Mouse (Mus musculus) myocyte (in vitro differentiated cells): ENCODE results near the gene Xrcc2. TPM values are rescaled to one million over a fixed set of nuclear protein-coding genes. Genes with fewer than 3 reads are reported as not detected.

Experiments used
- H3K27me3 ChIP-seq: one replicate; pipeline ENCODE4 v1.6.1; 2011; ENCODE audit not compliant: control insufficient read depth, insufficient read depth, insufficient read length
- H3K36me3 ChIP-seq: one replicate; pipeline ENCODE4 v1.6.1; 2011; ENCODE audit not compliant: control insufficient read depth, insufficient read depth
- H3K4me2 ChIP-seq: one replicate; pipeline ENCODE4 v1.6.1; 2011; ENCODE audit warnings: low read depth, control low read depth
- H3K4me3 ChIP-seq: one replicate; pipeline ENCODE4 v1.5.1; 2011; ENCODE audit warnings: mild to moderate bottlenecking, control low read depth, moderate library complexity
- H3K79me2 ChIP-seq: one replicate; pipeline ENCODE4 v1.6.1; 2011; ENCODE audit not compliant: control insufficient read depth, insufficient read depth
- H3ac ChIP-seq: one replicate; pipeline ENCODE4 v1.6.1; 2011; ENCODE audit not compliant: control insufficient read depth, insufficient read length
- CEBPB ChIP-seq: IDR thresholded peaks from 2 replicates; pipeline ENCODE4 v1.6.1; 2011; ENCODE audit warnings: mild to moderate bottlenecking, moderate library complexity; ENCODE audit not compliant: poor library complexity, insufficient read depth, severe bottlenecking
- E2F4 ChIP-seq: IDR thresholded peaks from one replicate; pipeline ENCODE4 v1.6.1; 2011; ENCODE audit warnings: mild to moderate bottlenecking, control low read depth, moderate library complexity; ENCODE audit not compliant: insufficient read depth
- MAX ChIP-seq: IDR thresholded peaks from one replicate; pipeline ENCODE4 v1.6.1; 2011; ENCODE audit warnings: low read depth, mild to moderate bottlenecking, control low read depth
- MYOD1 ChIP-seq, 3 experiments: IDR thresholded peaks; one replicate each; pipeline ENCODE4 v1.6.1; 2011; ENCODE audit warnings: control low read depth in 2 of 3, low read depth in 2 of 3, mild to moderate bottlenecking in 2 of 3, moderate library complexity in 1 of 3; ENCODE audit not compliant: insufficient read length in 2 of 3, control insufficient read depth in 1 of 3
- MYOG ChIP-seq, 3 experiments: IDR thresholded peaks; one replicate each; pipeline ENCODE4 v1.6.1; 2011; ENCODE audit warnings: control low read depth in 2 of 3, low read depth in 2 of 3, mild to moderate bottlenecking in 2 of 3; ENCODE audit not compliant: insufficient read length in 2 of 3, control insufficient read depth in 1 of 3, insufficient read depth in 1 of 3
- POLR2A ChIP-seq: IDR thresholded peaks from one replicate; pipeline ENCODE4 v1.6.1; 2011; ENCODE audit warnings: low read depth, mild to moderate bottlenecking, control low read depth, moderate library complexity; ENCODE audit not compliant: insufficient read length
- POLR2AphosphoS2 ChIP-seq: IDR thresholded peaks from one replicate; pipeline ENCODE4 v1.6.1; 2011; ENCODE audit warnings: low read depth, control low read depth; ENCODE audit not compliant: insufficient read length
- REST ChIP-seq: IDR thresholded peaks from one replicate; pipeline ENCODE4 v1.6.1; 2011; ENCODE audit warnings: mild to moderate bottlenecking, control low read depth, moderate library complexity; ENCODE audit not compliant: insufficient read depth, insufficient read length
- SRF ChIP-seq: IDR thresholded peaks from one replicate; pipeline ENCODE4 v1.6.1; 2011; ENCODE audit warnings: low read depth; ENCODE audit not compliant: control insufficient read depth, insufficient read length
- TCF12 ChIP-seq: IDR thresholded peaks from one replicate; pipeline ENCODE4 v1.6.1; 2011; ENCODE audit warnings: mild to moderate bottlenecking, control low read depth; ENCODE audit not compliant: poor library complexity, insufficient read depth, severe bottlenecking
- TCF3 ChIP-seq: IDR thresholded peaks from one replicate; pipeline ENCODE4 v1.6.1; 2011; ENCODE audit warnings: low read depth, control low read depth; ENCODE audit not compliant: insufficient read length
- USF1 ChIP-seq: IDR thresholded peaks from one replicate; pipeline ENCODE4 v1.6.1; 2011; ENCODE audit warnings: low read depth, mild to moderate bottlenecking, control low read depth, moderate library complexity
- polyA plus RNA-seq: library from polyadenylated mRNA; unstranded; fragments of >200 nt; fragmentation: generic; extraction: Trizol; gene quantifications from one replicate; pipeline ENCODE4 v1.2.1, GENCODE M21; 2012; ENCODE audit warnings: missing spikeins

Gene Xrcc2
- polyA plus RNA-seq, 1 experiment, result 3.0 TPM

- Histone ChIP-seq H3K4me3 (no peak overlapping the region), H3K4me2 (no peak overlapping the region), H3K27me3 (no peaks in the 10 kb centered on the region), H3K36me3 (no peaks in the 10 kb centered on the region), H3K79me2 (no peaks in the 10 kb centered on the region), H3ac (no peak overlapping the region)
- TF ChIP-seq TCF3 (no peak), USF1 (no peak), E2F4 (no peak), POLR2AphosphoS2 (no peak), REST (no peak), CEBPB (no peak), TCF12 (no peak), SRF (no peak)
Measured at GRCm38 (mm10) chr5:25663165-25663564, 42.5 kb downstream of the Xrcc2 start.

- Histone ChIP-seq H3ac (no peak overlapping the region), H3K36me3 (no peaks in the 10 kb centered on the region), H3K27me3 (no peaks in the 10 kb centered on the region), H3K79me2 (no peaks in the 10 kb centered on the region), H3K4me2 (no peak overlapping the region), H3K4me3 (no peak overlapping the region)
- no peak for TF ChIP-seq MAX
- no peak for TF ChIP-seq TCF3
- TF ChIP-seq CEBPB, result no peak
- no peak for TF ChIP-seq REST
- TF ChIP-seq E2F4, result no peak
- no peak for TF ChIP-seq POLR2AphosphoS2
- no peak for TF ChIP-seq MYOG (IDR thresholded peaks at IDR 0.05; ENCODE audit: control insufficient read depth in 1 of 3, insufficient read depth in 1 of 3, insufficient read length in 2 of 3, low read depth in 2 of 3)
Measured at GRCm38 (mm10) chr5:25654578-25654987, 51.0 kb downstream of the Xrcc2 start.

- Histone ChIP-seq H3ac (no peak overlapping the region), H3K4me3 (no peak overlapping the region), H3K27me3 (no peaks in the 10 kb centered on the region), H3K4me2 (no peak overlapping the region), H3K79me2 (no peaks in the 10 kb centered on the region), H3K36me3 (no peaks in the 10 kb centered on the region)
- no peak for TF ChIP-seq CEBPB
- TF ChIP-seq REST, result no peak
- TF ChIP-seq USF1, result no peak
- no peak for TF ChIP-seq E2F4
- no peak for TF ChIP-seq POLR2AphosphoS2
- TF ChIP-seq SRF, result no peak
- no peak for TF ChIP-seq POLR2A
- no peak for TF ChIP-seq TCF3
- TF ChIP-seq MYOD1 (IDR thresholded peaks at IDR 0.05; ENCODE audit: control insufficient read depth in 1 of 3, insufficient read length in 2 of 3, low read depth in 2 of 3), result no peak
- TF ChIP-seq MYOG (IDR thresholded peaks at IDR 0.05; ENCODE audit: control insufficient read depth in 1 of 3, insufficient read depth in 1 of 3, insufficient read length in 2 of 3, low read depth in 2 of 3), result no peak
- TF ChIP-seq TCF12, result no peak
- no peak for TF ChIP-seq MAX
Measured at GRCm38 (mm10) chr5:25653377-25653776, 52.2 kb downstream of the Xrcc2 start.

- no peak overlapping the region for H3ac ChIP-seq
- no peaks in the 10 kb centered on the region for H3K79me2 ChIP-seq
- H3K27me3 ChIP-seq, result no peaks in the 10 kb centered on the region
- no peak overlapping the region for H3K4me2 ChIP-seq
- no peaks in the 10 kb centered on the region for H3K36me3 ChIP-seq
- no peak for TF ChIP-seq E2F4
- TF ChIP-seq TCF3, result no peak
- no peak for TF ChIP-seq REST
- no peak for TF ChIP-seq POLR2A
- no peak for TF ChIP-seq USF1
- TF ChIP-seq TCF12, result no peak
- no peak for TF ChIP-seq MYOD1 (IDR thresholded peaks at IDR 0.05; ENCODE audit: control insufficient read depth in 1 of 3, insufficient read length in 2 of 3, low read depth in 2 of 3)
- TF ChIP-seq MYOG (IDR thresholded peaks at IDR 0.05; ENCODE audit: control insufficient read depth in 1 of 3, insufficient read depth in 1 of 3, insufficient read length in 2 of 3, low read depth in 2 of 3), result no peak
- no peak for TF ChIP-seq CEBPB
- no peak for TF ChIP-seq SRF
- TF ChIP-seq POLR2AphosphoS2, result no peak
- TF ChIP-seq MAX, result no peak
- H3K4me3 ChIP-seq, result no peak overlapping the region
Measured at GRCm38 (mm10) chr5:25652435-25652834, 53.2 kb downstream of the Xrcc2 start.

- no peak overlapping the region for H3ac ChIP-seq
- H3K79me2 ChIP-seq, result no peaks in the 10 kb centered on the region
- H3K36me3 ChIP-seq, result no peaks in the 10 kb centered on the region
- H3K4me2 ChIP-seq, result no peak overlapping the region
- no peak overlapping the region for H3K4me3 ChIP-seq
- TF ChIP-seq POLR2AphosphoS2 (no peak), USF1 (no peak), MYOD1 (IDR thresholded peaks at IDR 0.05; ENCODE audit: control insufficient read depth in 1 of 3, insufficient read length in 2 of 3, low read depth in 2 of 3) (no peak), E2F4 (no peak), REST (no peak), SRF (no peak), POLR2A (no peak), CEBPB (no peak), MAX (no peak), MYOG (IDR thresholded peaks at IDR 0.05; ENCODE audit: control insufficient read depth in 1 of 3, insufficient read depth in 1 of 3, insufficient read length in 2 of 3, low read depth in 2 of 3) (no peak), TCF12 (no peak), TCF3 (no peak)
- no peaks in the 10 kb centered on the region for H3K27me3 ChIP-seq
Measured at GRCm38 (mm10) chr5:25645661-25646364, 59.8 kb downstream of the Xrcc2 start.
